Mouse (Mus musculus) midbrain, embryonic 16.5 days (tissue): ENCODE data around the gene Mrgpra2a. TPM values are rescaled to one million over a fixed set of nuclear protein-coding genes. Genes with fewer than 3 reads are reported as not detected.

Experiments
- ATAC-seq: fragments of 200-750 bp; cut with Nextera tagmentation; 2 replicates; pipeline ENCODE4 v1.8.0; 2017; ENCODE audit warnings: moderate TSS enrichment
- H3K27ac ChIP-seq: fragments of 300-500 bp; sonication (generic); 2 replicates; pipeline ENCODE4 v1.5.1; 2014; ENCODE audit warnings: mild to moderate bottlenecking, low read length, mixed read lengths
- H3K27me3 ChIP-seq: fragments of 300-500 bp; sonication (generic); 2 replicates; pipeline ENCODE4 v1.6.1; 2014; ENCODE audit warnings: low read depth, low read length, mixed read lengths; ENCODE audit not compliant: control insufficient read depth, insufficient read depth
- H3K36me3 ChIP-seq: fragments of 300-500 bp; sonication (generic); 2 replicates; pipeline ENCODE4 v1.6.1; 2014; ENCODE audit warnings: mild to moderate bottlenecking, low read length, moderate library complexity, mixed read lengths; ENCODE audit not compliant: control insufficient read depth, insufficient read depth
- H3K4me1 ChIP-seq: fragments of 300-500 bp; sonication (generic); 2 replicates; pipeline ENCODE4 v1.6.1; 2014; ENCODE audit warnings: mild to moderate bottlenecking, low read length, mixed read lengths; ENCODE audit not compliant: control insufficient read depth, insufficient read depth
- H3K4me2 ChIP-seq: fragments of 300-500 bp; sonication (generic); 2 replicates; pipeline ENCODE4 v1.6.1; 2014; ENCODE audit warnings: mild to moderate bottlenecking, low read length, mixed read lengths
- H3K4me3 ChIP-seq: fragments of 300-500 bp; sonication (generic); 2 replicates; pipeline ENCODE4 v1.5.1; 2014; ENCODE audit warnings: low read depth, mild to moderate bottlenecking, low read length, moderate library complexity, mixed read lengths
- H3K9ac ChIP-seq: fragments of 300-500 bp; sonication (generic); 2 replicates; pipeline ENCODE4 v1.6.1; 2014; ENCODE audit warnings: low read depth, low read length, mixed read lengths
- H3K9me3 ChIP-seq: fragments of 300-500 bp; sonication (generic); replicated peaks from 2 replicates; pipeline ENCODE4 v1.6.1; 2014; ENCODE audit warnings: mild to moderate bottlenecking, low read length, mixed read lengths; ENCODE audit not compliant: control insufficient read depth, poor library complexity, severe bottlenecking
- WGBS: fragments of 180-500 bp; shearing (Covaris S2); extraction: QIAGEN DNeasy Blood & Tissue Kit; methylation state at CpG from one replicate; pipeline ENCODE4 v1.1.7; 2014; 5-methylcytosine and 5-hydroxymethylcytosine counted together
- polyA plus RNA-seq: library from polyadenylated mRNA; unstranded; fragments of >200 nt; fragmentation: Nextera tagmentation; extraction: Ambion mirVana; gene quantifications from 2 replicates; pipeline ENCODE4 v1.2.1, GENCODE M21; 2015

Mrgpra2a gene
- polyA plus RNA-seq, 1 experiment from 2014 or later = not detected

DNA sequence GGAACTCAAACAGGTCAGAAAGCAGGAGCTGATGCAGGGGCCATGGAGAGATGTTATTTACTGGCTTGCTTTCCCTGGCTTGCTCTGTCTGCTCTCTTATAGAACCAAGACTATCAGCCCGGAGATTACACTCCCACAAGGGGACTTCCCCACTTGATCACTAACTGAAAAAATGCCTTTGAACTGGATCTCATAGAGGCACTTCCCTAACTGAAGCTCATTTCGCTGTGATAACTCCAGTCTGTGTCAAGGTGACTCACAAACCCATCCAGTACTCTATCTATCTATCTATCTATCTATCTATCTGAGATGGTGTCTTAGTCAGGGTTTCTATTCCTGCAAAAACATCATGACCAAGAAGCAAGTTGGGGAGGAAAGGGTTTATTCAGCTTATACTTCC, 41.3 kb downstream of the Mrgpra2a start:
- Histone ChIP-seq H3K9me3 (peaks cover 6% of the 10 kb centered on the region; the same call in 1 of the 2 replicates), H3K4me3 (no peak overlapping the region), H3K27me3 (no peaks in the 10 kb centered on the region), H3K4me1 (no peaks in the 10 kb centered on the region), H3K9ac (no peak overlapping the region), H3K36me3 (no peaks in the 10 kb centered on the region), H3K27ac (no peak overlapping the region), H3K4me2 (no peak overlapping the region)
- no peak for ATAC-seq
- 57% methylated on average over 2 of the region's 2 CpGs for WGBS

DNA sequence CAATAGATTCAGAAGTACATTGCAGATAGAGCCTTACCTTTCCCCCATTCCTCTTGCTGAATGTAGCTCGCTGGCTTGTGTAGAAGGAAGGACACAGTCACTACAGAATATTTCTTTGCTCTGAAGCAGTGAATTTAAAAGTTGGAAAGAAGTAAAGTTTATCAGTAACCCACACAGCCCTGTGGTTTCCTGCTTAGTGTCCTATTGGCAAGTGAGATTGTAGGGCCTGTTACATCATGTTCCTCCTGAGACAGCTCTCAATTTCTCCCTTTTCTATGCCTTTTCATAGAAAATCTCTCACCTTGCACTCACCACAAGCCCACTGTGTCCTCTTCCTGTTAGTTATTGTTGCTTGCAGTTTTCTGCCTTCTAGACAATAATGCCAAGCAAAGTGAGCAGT, 42.4 kb downstream of the Mrgpra2a start:
- no peak for ATAC-seq
- Histone ChIP-seq H3K4me2 (no peak overlapping the region), H3K36me3 (no peaks in the 10 kb centered on the region), H3K4me3 (no peak overlapping the region), H3K27me3 (no peaks in the 10 kb centered on the region), H3K9me3 (peaks cover 6% of the 10 kb centered on the region; the same call in 1 of the 2 replicates), H3K27ac (no peak overlapping the region), H3K9ac (no peak overlapping the region), H3K4me1 (no peaks in the 10 kb centered on the region)
- WGBS = 49% methylated on average over 1 of the region's 1 CpGs

DNA sequence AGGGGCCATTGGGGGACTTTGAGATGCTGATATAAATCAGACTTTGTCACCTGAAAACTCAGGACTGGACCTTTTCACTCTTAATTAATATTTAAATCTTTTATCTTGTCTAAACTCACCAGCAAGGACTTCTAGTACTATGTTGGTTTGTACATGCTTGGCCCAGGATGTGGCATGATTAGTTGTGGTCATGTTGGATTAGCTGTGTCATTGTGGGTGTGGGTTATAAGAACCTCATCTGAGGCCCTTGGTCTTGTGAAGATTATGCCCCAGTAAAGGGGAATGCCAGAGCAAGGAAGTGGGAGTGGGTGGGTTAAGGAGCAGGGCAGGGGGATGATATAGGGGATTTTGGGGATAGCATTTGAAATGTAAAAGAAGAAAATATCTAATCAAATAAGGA, 50.8 kb downstream of the Mrgpra2a start:
- Histone ChIP-seq H3K4me1 (no peaks in the 10 kb centered on the region), H3K36me3 (no peaks in the 10 kb centered on the region), H3K4me3 (no peak overlapping the region), H3K27ac (no peak overlapping the region), H3K9me3 (peaks cover 31% of the 10 kb centered on the region), H3K9ac (no peak overlapping the region), H3K27me3 (no peaks in the 10 kb centered on the region), H3K4me2 (no peak overlapping the region)
- no peak for ATAC-seq

Other genes with a start within 250 kb of the Mrgpra2a start
- gene Mrgpra6, start 247.2 kb downstream of the Mrgpra2a start, polyA plus RNA-seq = not detected in 2 replicates
- gene Mrgpra9, start 199.3 kb downstream of the Mrgpra2a start, polyA plus RNA-seq = not detected in 2 replicates
- not detected in 2 replicates for gene Mrgpra1, start 97.9 kb downstream of the Mrgpra2a start, polyA plus RNA-seq
- gene Mrgpra2b, start 76.7 kb upstream of the Mrgpra2a start, polyA plus RNA-seq = not detected in 2 replicates
- not detected in 2 replicates for gene Mrgpra3, start 149.2 kb upstream of the Mrgpra2a start, polyA plus RNA-seq